In the genomic region with DNA sequence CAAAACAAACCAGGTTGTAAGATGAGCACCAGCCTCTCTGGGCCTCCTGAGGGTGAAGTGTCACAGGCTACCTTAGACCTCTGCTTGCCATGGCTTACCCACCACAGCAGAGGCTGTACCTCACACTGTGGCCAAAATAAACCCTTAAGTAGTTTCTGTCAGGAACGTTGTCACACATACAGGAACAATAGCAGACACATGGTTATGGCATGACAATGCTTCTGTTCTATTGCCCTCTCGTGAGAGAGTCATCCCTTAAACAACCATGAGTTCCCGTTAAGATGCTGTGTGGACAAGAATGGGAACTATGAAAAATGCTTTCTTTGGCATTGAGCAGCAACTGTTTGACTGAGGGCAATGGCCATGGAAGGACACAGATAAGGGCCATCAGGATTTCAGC, we compare ENCODE assay signal across 8 mouse cellular contexts. TPM values are rescaled to one million over a fixed set of nuclear protein-coding genes. Genes with fewer than 3 reads are reported as not detected.
DNase-seq lines count a peak whose midpoint lies in the region; ATAC-seq and TF ChIP-seq lines count a peak whose summit lies in the region.

Gene Galnt11, plus strand, starts transcription at position 301 of the 400 bp plus-strand sequence.

- no peak for ATAC-seq in lung, postnatal 0 days
- no peak for ATAC-seq in embryonic facial prominence, embryonic 14.5 days (ENCODE audit: low read depth)
- no peak for ATAC-seq in hematopoietic stem cell, adult 5-6 weeks (replicated peaks in 1 of 2; ENCODE audit: insufficient read depth in 1 of 2, low FRiP score in 2 of 2, low TSS enrichment in 1 of 2, low read depth in 1 of 2, poor library complexity in 2 of 2, severe bottlenecking in 2 of 2)
- no peak for ATAC-seq in liver, embryonic 13.5 days (ENCODE audit: low read depth)
- no peak for ATAC-seq in erythroid progenitor cell, adult 5-6 weeks (replicated peaks; ENCODE audit: low FRiP score, poor library complexity, severe bottlenecking)

- H3K4me1 ChIP-seq in lung, postnatal 0 days (ENCODE audit: insufficient read depth, low read depth, low read length) = no peaks in the 10 kb centered on the region
- H3K4me1 ChIP-seq in embryonic facial prominence, embryonic 14.5 days (ENCODE audit: control insufficient read depth, insufficient read depth, low read length) = no peaks in the 10 kb centered on the region
- H3K4me1 ChIP-seq in liver, embryonic 13.5 days (replicated peaks) = no peaks in the 10 kb centered on the region

- no peak for TF ChIP-seq EP300 in lung, postnatal 0 days (IDR thresholded peaks at IDR 0.05)

- peak within 1 kb of the TSS; percentile 77 for H3K9ac ChIP-seq in lung, postnatal 0 days (replicated peaks; ENCODE audit: low read depth)
- H3K9ac ChIP-seq in embryonic facial prominence, embryonic 14.5 days (ENCODE audit: low read depth, low read length) = peak within 1 kb of the TSS; percentile 92
- H3K9ac ChIP-seq in liver, embryonic 13.5 days = peak within 1 kb of the TSS; percentile 61

- no peaks in the 10 kb centered on the region for H3K27me3 ChIP-seq in lung, postnatal 0 days (replicated peaks; ENCODE audit: insufficient read depth, low read length)
- H3K27me3 ChIP-seq in embryonic facial prominence, embryonic 14.5 days (replicated peaks; ENCODE audit: control insufficient read depth, insufficient read depth, low read length) = no peaks in the 10 kb centered on the region
- H3K27me3 ChIP-seq in liver, embryonic 13.5 days = peaks cover 21% of the 10 kb centered on the region

- DNase-seq in lung, postnatal 0 days (ENCODE audit: low spot score) = no peak
- no peak for DNase-seq in lung, postnatal 25 days (ENCODE audit: low spot score)
- DNase-seq in embryonic facial prominence, embryonic 14.5 days (ENCODE audit: low spot score) = no peak
- no peak for DNase-seq in liver, embryonic 13.5 days
- no peak for DNase-seq in right cerebral cortex, postnatal 10 days (ENCODE audit: low spot score in 2 of 2)
- DNase-seq in T-cell, adult 2 months (ENCODE audit: low spot score) = no peak

- WGBS in lung, postnatal 0 days = 81% methylated on average over 3 of the region's 3 CpGs
- WGBS in embryonic facial prominence, embryonic 14.5 days = 85% methylated on average over 3 of the region's 3 CpGs
- 61% methylated on average over 3 of the region's 3 CpGs for WGBS in liver, embryonic 13.5 days (ENCODE audit: insufficient replicate concordance)

- H3K4me2 ChIP-seq in lung, postnatal 0 days (replicated peaks; ENCODE audit: low read depth, low read length) = peak within 1 kb of the TSS; percentile 61
- H3K4me2 ChIP-seq in embryonic facial prominence, embryonic 14.5 days (ENCODE audit: low read depth, low read length) = peak within 1 kb of the TSS; percentile 67
- peak within 1 kb of the TSS; percentile 70 for H3K4me2 ChIP-seq in liver, embryonic 13.5 days

- H3K9me3 ChIP-seq in lung, postnatal 0 days (ENCODE audit: low read length) = no peaks in the 10 kb centered on the region
- H3K9me3 ChIP-seq in embryonic facial prominence, embryonic 14.5 days (ENCODE audit: control insufficient read depth, low read length) = no peaks in the 10 kb centered on the region
- no peaks in the 10 kb centered on the region for H3K9me3 ChIP-seq in liver, embryonic 13.5 days (replicated peaks)

- H3K4me3 ChIP-seq in lung, postnatal 0 days (ENCODE audit: low read depth, low read length) = peak within 1 kb of the TSS; percentile 72
- peak within 1 kb of the TSS; percentile 74 for H3K4me3 ChIP-seq in embryonic facial prominence, embryonic 14.5 days (ENCODE audit: low read depth, low read length)
- peak within 1 kb of the TSS; percentile 62 for H3K4me3 ChIP-seq in liver, embryonic 13.5 days (replicated peaks)

- no peak for TF ChIP-seq CTCF in lung, postnatal 0 days (IDR thresholded peaks at IDR 0.05)

- no peaks in the 10 kb centered on the region for H3K36me3 ChIP-seq in lung, postnatal 0 days (ENCODE audit: insufficient read depth, low read length)
- no peaks in the 10 kb centered on the region for H3K36me3 ChIP-seq in embryonic facial prominence, embryonic 14.5 days (ENCODE audit: control insufficient read depth, insufficient read depth, low read length)
- no peaks in the 10 kb centered on the region for H3K36me3 ChIP-seq in liver, embryonic 13.5 days

- H3K27ac ChIP-seq in lung, postnatal 0 days (ENCODE audit: low read length) = peak within 1 kb of the TSS; percentile 85
- H3K27ac ChIP-seq in embryonic facial prominence, embryonic 14.5 days (replicated peaks; ENCODE audit: low read depth, low read length) = peak within 1 kb of the TSS; percentile 91
- H3K27ac ChIP-seq in liver, embryonic 13.5 days = no peak within 1 kb of the TSS

RNA-seq across cellular contexts. Expression of gene Galnt11, which starts in this region (rescaled TPM):
- 25.1 and 26.3 TPM in 2 replicates for polyA plus RNA-seq in lung, postnatal 0 days (2015; fragmentation: Nextera tagmentation; extraction: Ambion mirVana)
- polyA plus RNA-seq in embryonic facial prominence, embryonic 14.5 days (2014; fragmentation: Nextera tagmentation; extraction: Ambion mirVana) = 42.1 and 44.5 TPM in 2 replicates
- 28.8 and 33.5 TPM in 2 replicates for total RNA-seq in hematopoietic stem cell, adult 5-6 weeks (2017)
- polyA plus RNA-seq in liver, embryonic 13.5 days (2015; fragmentation: Nextera tagmentation; extraction: Ambion mirVana) = 6.3 and 7.7 TPM in 2 replicates
- total RNA-seq in erythroid progenitor cell, adult 5-6 weeks (2015; ENCODE audit: low replicate concordance) = 4.0 and 8.8 TPM in 2 replicates
- 1.4 and 2.8 TPM in 2 replicates for total RNA-seq in erythroid progenitor cell, adult 5-6 weeks (2017; ENCODE audit: low replicate concordance)
